Mouse (Mus musculus) embryonic fibroblast, embryonic 13.5 days (primary cell): ENCODE measurements around the gene Nutf2.

Experiments
- CTCF ChIP-seq: IDR thresholded peaks from 2 replicates; pipeline ENCODE4 v1.5.1; 2011; ENCODE audit warnings: mild to moderate bottlenecking, control low read depth, low read length, moderate library complexity, borderline replicate concordance; ENCODE audit not compliant: insufficient read depth
- POLR2A ChIP-seq: IDR thresholded peaks from 2 replicates; pipeline ENCODE4 v1.6.1; 2011; ENCODE audit warnings: low read depth, mild to moderate bottlenecking, control low read depth, low read length, moderate library complexity

- no peak for TF ChIP-seq CTCF
- no peak for TF ChIP-seq POLR2A
Observed at GRCm38 (mm10) chr8:105825506-105825905, 34.9 kb upstream of the Nutf2 start.
